Mouse (Mus musculus) lung, adult 2 months (tissue): Measurements from ENCODE around the gene Apol6. TPM values are rescaled to one million over a fixed set of nuclear protein-coding genes. Genes with fewer than 3 reads are reported as not detected.

ENCODE experiments used
- DNase-seq: peaks from one replicate; pipeline ENCODE4 v3.0.0; 2022
- H3K4me1 ChIP-seq: fragments of 200-500 bp; 2 replicates; pipeline ENCODE4 v1.6.1; 2011; ENCODE audit warnings: low read length; ENCODE audit not compliant: control insufficient read depth, insufficient read depth
- H3K4me3 ChIP-seq: fragments of 200-500 bp; replicated peaks from 2 replicates; pipeline ENCODE3; 2011; ENCODE audit warnings: low read depth, mild to moderate bottlenecking, control low read depth, low read length; ENCODE audit errors: extremely low read depth
- CTCF ChIP-seq: fragments of 200-500 bp; IDR thresholded peaks from 2 replicates; pipeline ENCODE4 v1.5.1; 2011; ENCODE audit warnings: mild to moderate bottlenecking, low read length, control low read depth; ENCODE audit not compliant: insufficient read depth
- POLR2A ChIP-seq: fragments of 200-500 bp; IDR thresholded peaks from 2 replicates; pipeline ENCODE4 v1.6.1; 2011; ENCODE audit warnings: low read depth, mild to moderate bottlenecking, control low read depth, low read length, borderline replicate concordance; ENCODE audit errors: extremely low read depth
- WGBS: fragments of 180-500 bp; shearing (Covaris S2); methylation state at CpG from one replicate; pipeline ENCODE4 v1.1.7; 2018; 5-methylcytosine and 5-hydroxymethylcytosine counted together
- polyA plus RNA-seq: library from polyadenylated mRNA; depleted of rRNA; stranded (reverse); fragments of >200 nt; gene quantifications from 2 replicates; pipeline ENCODE4 v1.2.3, GENCODE M21; 2012

The Apol6 gene
- polyA plus RNA-seq, 1 experiment, result 5.3 TPM

DNA sequence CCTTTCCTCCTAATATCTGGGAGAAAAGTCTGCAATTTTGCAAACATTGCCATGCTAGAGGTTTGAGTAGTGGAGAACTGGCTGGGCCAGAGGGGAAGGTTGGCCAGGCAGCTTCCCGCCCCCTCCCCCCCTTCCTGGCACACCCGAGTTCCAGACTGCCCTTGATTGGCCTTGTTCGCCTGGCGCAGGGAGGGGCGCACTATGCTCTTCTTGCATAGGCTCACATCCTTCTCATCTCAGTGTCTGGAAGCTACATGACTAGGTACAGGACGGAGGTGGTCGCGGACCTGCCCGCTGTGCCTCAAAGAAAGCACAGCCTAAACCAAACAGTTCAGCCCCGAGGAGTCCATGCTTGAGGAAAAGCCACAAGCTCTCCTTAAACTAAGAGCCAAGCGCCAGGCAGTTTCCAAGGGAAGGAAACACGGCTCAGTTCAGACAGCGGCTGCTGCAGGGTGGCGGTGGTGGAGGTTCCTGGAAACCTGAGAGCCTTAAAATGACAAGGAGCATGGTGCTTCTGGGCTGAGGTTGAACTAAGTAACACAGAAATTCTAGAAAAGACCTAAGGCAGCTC lies 36.2 kb downstream of the Apol6 start:
- no peak for DNase-seq

DNA sequence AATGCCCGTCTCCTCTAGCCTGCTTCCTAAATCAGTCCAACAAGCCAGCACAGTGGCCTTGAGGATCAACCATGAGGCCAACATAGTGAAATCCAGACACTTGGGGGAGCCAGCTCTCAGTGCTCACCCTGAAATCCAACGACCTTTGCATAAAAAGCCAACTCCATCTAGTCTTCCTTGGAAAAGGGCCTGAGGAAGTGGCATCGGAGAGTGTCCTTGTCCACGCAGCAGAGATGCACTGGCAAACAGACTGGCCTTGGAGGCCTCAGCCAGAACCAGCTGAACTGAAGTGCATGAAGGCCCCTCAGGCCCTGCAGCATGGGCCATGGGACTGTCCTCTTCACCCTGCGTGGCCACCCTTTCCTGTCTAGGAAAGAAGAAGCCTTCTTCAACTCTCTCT lies 36.9 kb downstream of the Apol6 start:
- whole genome bisulfite sequencing, result 69% methylated on average over 5 of the region's 5 CpGs
- H3K4me3 ChIP-seq, result no peak overlapping the region
- peaks cover 3% of the 10 kb centered on the region; the same call in 1 of the 2 replicates for H3K4me1 ChIP-seq
- TF ChIP-seq POLR2A (no peak), CTCF (no peak)
- no peak for DNase-seq

More for the DNA sequence above, 36.2 kb downstream of the Apol6 start:
- Histone ChIP-seq H3K4me3 (no peak overlapping the region), H3K4me1 (peaks cover 3% of the 10 kb centered on the region; the same call in 1 of the 2 replicates)
- 46% methylated on average over 14 of the region's 14 CpGs for WGBS
- TF ChIP-seq CTCF (no peak), POLR2A (no peak)

DNA sequence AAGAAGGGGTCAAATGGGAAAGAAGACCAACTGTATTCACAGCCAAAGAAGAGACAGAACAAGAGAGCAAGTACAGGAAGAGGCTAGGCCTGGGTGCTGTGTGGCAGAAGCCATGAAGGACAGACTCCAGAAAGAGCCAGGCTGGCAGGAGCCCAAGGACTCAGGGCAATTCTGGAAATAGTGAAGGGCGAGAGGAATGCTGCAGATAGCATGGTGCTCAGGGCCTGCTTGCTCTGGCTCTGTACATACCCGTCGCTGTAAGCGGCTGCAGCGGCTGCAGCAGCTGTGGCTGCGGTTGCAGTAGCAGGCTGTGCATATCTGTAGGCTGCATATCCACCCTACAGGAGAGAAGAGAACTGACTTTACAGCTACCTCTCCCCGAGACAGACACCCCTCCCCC lies 41.3 kb downstream of the Apol6 start:
- H3K4me1 ChIP-seq, result peaks cover under 1% of the 10 kb centered on the region; the same call in 1 of the 2 replicates
- 81% methylated on average over 7 of the region's 7 CpGs for WGBS
- TF ChIP-seq POLR2A, result no peak
- no peak for TF ChIP-seq CTCF
- H3K4me3 ChIP-seq, result no peak overlapping the region
- DNase-seq, result no peak

DNA sequence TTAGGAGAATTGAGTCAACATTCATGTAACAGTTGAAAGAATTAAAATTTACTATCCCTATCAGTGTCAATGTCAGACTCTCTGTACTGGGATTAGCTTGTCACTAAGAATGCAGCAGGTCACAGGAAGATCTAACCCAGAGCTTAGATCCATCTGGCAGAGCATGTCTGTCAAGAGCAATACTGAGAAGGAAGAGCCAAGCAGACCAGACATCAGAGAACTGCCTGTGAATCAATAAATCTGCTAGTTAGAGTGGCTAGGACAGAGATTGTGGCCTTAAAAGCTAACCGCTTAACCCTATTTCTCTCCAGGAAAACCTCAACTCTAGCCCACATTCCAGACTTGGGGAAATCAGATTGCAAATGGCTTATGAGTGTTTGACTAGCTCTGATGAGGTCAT lies 42.0 kb downstream of the Apol6 start:
- no peak for DNase-seq
- H3K4me3 ChIP-seq, result no peak overlapping the region
- TF ChIP-seq POLR2A (no peak), CTCF (no peak)
- WGBS, result 82% methylated on average over 1 of the region's 1 CpGs
- H3K4me1 ChIP-seq, result no peaks in the 10 kb centered on the region

GRCm38 (mm10) chr15:77089249-77089648 lies 44.7 kb downstream of the Apol6 start:
- TF ChIP-seq CTCF (no peak), POLR2A (no peak)
- WGBS, result 75% methylated on average over 11 of the region's 11 CpGs
- Histone ChIP-seq H3K4me3 (no peak overlapping the region), H3K4me1 (no peaks in the 10 kb centered on the region)
- DNase-seq, result no peak

GRCm38 (mm10) chr15:77090531-77090930 lies 46.0 kb downstream of the Apol6 start:
- no peak for DNase-seq
- 90% methylated on average over 5 of the region's 5 CpGs for WGBS
- no peak for TF ChIP-seq POLR2A
- no peak overlapping the region for H3K4me3 ChIP-seq
- no peaks in the 10 kb centered on the region for H3K4me1 ChIP-seq

GRCm38 (mm10) chr15:77091394-77091793 lies 46.9 kb downstream of the Apol6 start:
- DNase-seq, result no peak
- Histone ChIP-seq H3K4me3 (no peak overlapping the region), H3K4me1 (no peaks in the 10 kb centered on the region)
- no peak for TF ChIP-seq POLR2A
- no peak for TF ChIP-seq CTCF
- 79% methylated on average over 4 of the region's 4 CpGs for WGBS

GRCm38 (mm10) chr15:77094431-77094830 lies 49.9 kb downstream of the Apol6 start:
- WGBS, result 95% methylated on average over 13 of the region's 13 CpGs
- TF ChIP-seq POLR2A (no peak), CTCF (no peak)
- no peak for DNase-seq
- Histone ChIP-seq H3K4me1 (no peaks in the 10 kb centered on the region; the same call in 1 of the 2 replicates), H3K4me3 (no peak overlapping the region)

DNA sequence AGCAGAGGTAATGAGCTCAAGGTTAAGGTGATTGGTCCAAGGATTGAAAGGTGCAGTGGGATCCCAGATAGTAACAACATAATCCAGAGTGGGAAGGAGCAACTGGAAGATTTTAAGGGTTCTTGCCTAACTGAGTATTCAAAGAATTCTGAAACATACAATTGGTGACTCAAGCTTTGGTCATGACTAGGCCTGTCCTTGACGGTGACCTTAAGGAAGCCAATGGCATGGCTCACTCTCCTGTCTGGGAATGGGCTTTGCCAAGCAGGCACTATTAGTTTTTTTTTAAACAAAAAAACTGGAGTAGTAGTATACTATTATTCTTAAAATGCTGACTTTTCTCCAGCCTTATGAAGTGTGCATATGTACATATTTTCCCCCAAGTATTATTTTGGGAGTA lies 50.7 kb downstream of the Apol6 start:
- no peaks in the 10 kb centered on the region; the same call in 1 of the 2 replicates for H3K4me1 ChIP-seq
- no peak overlapping the region for H3K4me3 ChIP-seq
- 80% methylated on average over 1 of the region's 1 CpGs for WGBS
- DNase-seq, result no peak
- TF ChIP-seq CTCF (no peak), POLR2A (no peak)

DNA sequence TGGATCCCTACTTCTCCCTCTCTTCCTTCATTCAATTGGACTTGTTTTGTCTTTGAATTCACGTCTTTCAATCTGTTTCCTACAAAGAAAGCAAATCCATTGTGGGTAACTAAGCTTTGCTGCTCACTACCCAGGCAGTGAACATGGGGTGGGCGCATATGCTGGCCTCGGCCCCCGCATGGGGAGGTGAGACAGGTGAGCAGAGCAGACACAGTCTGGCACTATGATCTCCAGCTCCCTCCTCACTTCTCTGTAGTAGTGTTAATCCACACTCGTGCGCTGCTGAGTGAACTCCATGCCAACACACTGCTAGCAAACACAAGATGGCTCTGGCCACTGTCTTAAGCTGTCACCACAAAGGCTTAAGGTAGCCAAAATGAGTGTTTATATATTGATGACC lies 52.8 kb downstream of the Apol6 start:
- DNase-seq, result no peak
- no peak overlapping the region for H3K4me3 ChIP-seq
- TF ChIP-seq POLR2A (no peak), CTCF (no peak)
- WGBS, result 93% methylated on average over 6 of the region's 6 CpGs
- no peaks in the 10 kb centered on the region; the same call in 1 of the 2 replicates for H3K4me1 ChIP-seq
